Mouse (Mus musculus) olfactory bulb, adult 2 months (tissue): ENCODE results near the gene Mob3b.

Source experiments
- CTCF ChIP-seq: fragments of 200-500 bp; IDR thresholded peaks from 2 replicates; pipeline ENCODE4 v1.5.1; 2012; ENCODE audit warnings: low read depth, mild to moderate bottlenecking, low read length, moderate library complexity; ENCODE audit not compliant: insufficient read depth
- POLR2A ChIP-seq: fragments of 200-500 bp; IDR thresholded peaks from 2 replicates; pipeline ENCODE4 v1.6.1; 2012; ENCODE audit warnings: mild to moderate bottlenecking, low read depth, low read length, moderate library complexity; ENCODE audit not compliant: insufficient read depth

- TF ChIP-seq CTCF = no peak
- no peak for TF ChIP-seq POLR2A
Measured at GRCm38 (mm10) chr4:35091157-35091784, 66.0 kb downstream of the Mob3b start.
